Mouse (Mus musculus) c-Kit-positive CD71-negative TER-119-negative erythroid progenitor cells, embryonic 14.5 days (primary cell): ENCODE results near the gene Trmt2b.
"Not testable (repeated sequence)": the region's sequence is repeated elsewhere in the genome, so short reads cannot be mapped to it uniquely, and the experiment has no call there.

Experiments used
- DNase-seq: peaks from one replicate; pipeline ENCODE4 v3.0.0-alpha.2; 2013; ENCODE audit warnings: low read depth

The Trmt2b gene

DNA sequence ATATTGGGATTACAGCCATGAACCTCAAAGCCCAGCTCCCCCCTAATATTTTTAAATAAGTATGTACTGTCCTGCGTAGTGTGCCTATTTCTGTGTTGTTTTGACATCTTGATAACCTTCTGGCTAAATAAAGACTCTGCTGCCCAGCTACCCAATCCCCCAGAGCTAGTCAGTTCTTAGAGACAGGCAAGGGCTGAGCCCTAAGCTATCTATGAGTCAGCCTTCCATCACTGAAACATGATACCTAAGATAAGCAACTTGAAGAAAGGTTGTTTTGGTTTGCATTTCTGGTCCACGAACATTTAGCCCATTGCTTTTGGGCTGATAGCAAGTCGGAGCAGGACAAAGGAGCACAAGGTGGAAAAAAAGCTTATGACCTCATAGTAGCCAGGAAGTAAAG, 56.2 kb downstream of the Trmt2b start:
- no peak for DNase-seq

DNA sequence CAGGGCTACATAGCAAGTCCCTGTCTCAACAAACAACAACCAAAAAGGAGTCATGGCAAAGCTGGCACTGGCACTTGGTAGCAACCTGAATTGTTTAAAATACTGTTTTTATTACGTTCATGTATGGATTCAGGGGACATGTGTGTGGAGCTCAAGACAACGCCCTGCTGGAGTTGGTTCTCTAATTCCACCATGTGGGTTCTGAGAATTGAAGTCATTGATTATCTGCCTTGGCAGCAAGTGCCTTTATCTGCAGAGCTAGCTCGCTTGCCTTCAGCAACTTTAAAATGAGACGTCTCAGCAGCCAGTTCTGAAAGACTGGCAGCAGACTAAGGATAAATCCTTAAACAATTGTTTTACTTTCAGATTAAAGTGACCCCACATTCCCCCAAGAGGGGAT, 58.6 kb downstream of the Trmt2b start:
- DNase-seq = no peak

DNA sequence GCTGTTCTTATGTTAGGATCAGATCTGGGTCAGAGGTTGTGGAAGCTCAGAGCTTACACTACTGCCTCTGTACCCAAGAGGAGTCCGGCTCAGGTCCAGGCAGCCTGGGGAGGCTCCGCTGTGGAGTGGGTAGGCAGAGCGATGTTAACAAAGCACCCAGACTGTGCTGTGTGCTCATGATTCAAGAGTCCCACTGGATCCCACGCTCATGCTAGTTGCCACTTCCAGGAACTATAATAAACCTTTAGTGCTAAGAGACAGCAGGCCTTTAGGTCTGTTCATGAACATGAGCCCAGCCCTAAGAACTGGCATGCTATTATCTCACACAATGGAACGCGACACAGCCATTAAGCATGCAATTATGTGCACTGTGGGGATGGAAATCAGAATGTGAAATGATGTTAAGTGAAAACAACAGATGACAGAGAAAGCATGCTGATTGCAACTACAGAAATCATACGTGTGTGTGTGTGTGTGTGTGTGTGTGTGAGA, 65.6 kb downstream of the Trmt2b start:
- DNase-seq = no peak

DNA sequence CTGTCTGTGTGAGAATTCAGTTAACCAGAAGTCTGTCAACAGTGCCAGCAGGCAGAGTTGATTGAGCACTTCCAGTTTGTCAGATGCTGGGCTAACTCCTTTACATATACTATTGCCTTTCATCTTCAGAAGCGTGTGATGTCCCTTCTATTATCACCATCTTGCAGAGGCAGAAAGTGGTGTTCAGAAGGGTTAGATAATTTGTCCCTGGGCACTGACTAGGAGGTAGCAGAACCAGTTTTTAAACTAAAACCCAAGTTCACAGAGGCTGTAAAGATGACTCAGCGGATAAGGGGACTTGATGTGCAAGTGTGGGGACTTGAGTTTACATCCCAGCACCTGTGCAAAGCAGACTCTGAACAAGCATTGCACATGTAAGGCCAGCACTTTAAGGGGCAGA, 68.3 kb downstream of the Trmt2b start:
- no peak for DNase-seq

DNA sequence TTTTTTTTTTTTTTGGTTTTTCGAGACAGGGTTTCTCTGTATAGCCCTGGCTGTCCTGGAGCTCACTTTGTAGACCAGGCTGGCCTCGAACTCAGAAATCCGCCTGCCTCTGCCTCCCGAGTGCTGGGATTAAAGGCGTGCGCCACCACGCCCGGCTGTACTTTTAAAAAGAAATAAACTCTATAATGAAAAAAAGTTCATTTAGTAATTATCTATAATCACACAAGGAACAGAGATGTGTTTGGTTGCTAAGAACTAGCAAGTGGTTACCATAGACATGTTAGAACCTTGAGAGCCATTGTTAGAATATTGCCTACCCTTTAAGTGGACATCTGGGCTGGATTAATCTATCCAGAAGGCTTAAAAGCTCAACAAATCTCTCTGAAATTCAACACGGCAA, 89.6 kb downstream of the Trmt2b start, which contains the start of gene Arl13a:
Gene Arl13a, plus strand, starts transcription at position 301 of the 400 bp plus-strand sequence.
- DNase-seq = not testable (repeated sequence)

DNA sequence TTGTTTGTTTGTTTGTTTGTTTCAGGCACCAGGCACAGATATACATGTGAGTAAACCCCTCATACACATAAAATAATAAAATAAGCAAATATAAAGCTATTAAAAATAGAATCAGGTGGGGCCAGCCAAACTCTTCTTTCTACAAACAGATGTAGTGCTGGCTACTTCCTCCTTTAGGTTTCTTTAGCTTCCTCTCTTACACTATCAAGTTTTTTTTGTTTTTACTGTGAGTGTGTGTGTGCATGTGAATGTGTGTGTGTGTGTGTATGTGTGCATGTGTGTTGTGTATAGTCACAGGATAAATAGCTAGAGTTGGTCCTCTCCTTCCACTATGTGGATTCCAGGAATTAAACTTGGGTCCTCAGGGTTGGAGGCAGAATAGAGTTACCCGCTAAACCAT, 102.1 kb downstream of the Trmt2b start:
- DNase-seq = no peak
